Mouse (Mus musculus) brain, embryonic 14.5 days (tissue): Measurements from ENCODE around the gene Sft2d2.

Source experiments
- CTCF ChIP-seq: fragments of 200-500 bp; IDR thresholded peaks from 2 replicates; pipeline ENCODE4 v1.5.1; 2012; ENCODE audit warnings: inconsistent platforms, mild to moderate bottlenecking, moderate library complexity, borderline replicate concordance; ENCODE audit not compliant: insufficient read depth, insufficient read length; ENCODE audit errors: extremely low read depth
- POLR2A ChIP-seq: fragments of 200-500 bp; IDR thresholded peaks from 2 replicates; pipeline ENCODE4 v1.6.1; 2012; ENCODE audit warnings: mild to moderate bottlenecking, inconsistent platforms, borderline replicate concordance; ENCODE audit not compliant: poor library complexity, insufficient read depth, insufficient read length, severe bottlenecking; ENCODE audit errors: extremely low read depth

DNA sequence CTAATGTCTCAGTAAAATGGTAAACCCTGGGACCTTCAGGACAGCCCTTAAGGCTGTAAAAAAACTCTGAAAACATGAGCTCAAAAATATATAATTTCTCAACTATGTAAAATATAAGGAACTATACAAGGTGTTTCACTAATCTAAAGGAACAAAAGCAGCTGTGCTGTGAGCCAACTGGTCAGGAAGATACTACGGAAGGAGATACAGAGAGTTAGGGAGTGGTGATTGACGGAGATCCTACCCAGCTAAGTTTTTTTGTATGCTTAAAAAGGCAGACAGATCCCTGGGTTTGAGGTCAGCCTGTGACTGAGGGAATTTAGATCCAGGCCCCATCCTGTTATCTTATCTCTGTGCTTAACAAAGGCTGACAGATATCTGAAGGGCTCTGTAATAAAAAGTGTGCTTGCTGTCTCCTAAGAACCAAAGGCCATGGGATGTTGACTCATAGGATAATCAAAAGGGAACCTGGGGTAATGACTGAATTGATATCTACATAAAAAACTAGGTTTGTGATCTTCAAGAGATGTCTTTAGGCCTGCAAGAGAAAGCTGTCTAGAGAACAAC, 22.9 kb upstream of the Sft2d2 start:
- TF ChIP-seq POLR2A, result no peak
- TF ChIP-seq CTCF, result no peak
